Mouse (Mus musculus) cortical plate, adult 2 months (tissue): Measurements from ENCODE around the gene Dcdc2c.

Experiments used
- CTCF ChIP-seq: fragments of 200-500 bp; IDR thresholded peaks from 2 replicates; pipeline ENCODE4 v1.5.1; 2011; ENCODE audit warnings: mild to moderate bottlenecking, control low read depth, low read length; ENCODE audit not compliant: insufficient read depth; ENCODE audit errors: extremely low read depth
- POLR2A ChIP-seq: fragments of 200-500 bp; IDR thresholded peaks from 2 replicates; pipeline ENCODE4 v1.6.1; 2011; ENCODE audit warnings: mild to moderate bottlenecking, low read length, control low read depth; ENCODE audit not compliant: insufficient read depth; ENCODE audit errors: extremely low read depth

- TF ChIP-seq CTCF (0 out of 2 replicates have a peak, but pooled peaks have one; percentile 20), POLR2A (no peak)
Measured at GRCm38 (mm10) chr12:28416957-28417356, 135.2 kb downstream of the Dcdc2c start.
